Mouse (Mus musculus) ZHBTc4 (cell line): ENCODE results near the gene Nfkbil1.
A peak's percentile ranks its signal among the peaks of the same experiment; 100 is the strongest.

Experiments used
- DNase-seq: peaks from one replicate; pipeline ENCODE4 v3.0.0-alpha.2; 2011; ENCODE audit warnings: low read depth, low spot score

The Nfkbil1 gene

DNA sequence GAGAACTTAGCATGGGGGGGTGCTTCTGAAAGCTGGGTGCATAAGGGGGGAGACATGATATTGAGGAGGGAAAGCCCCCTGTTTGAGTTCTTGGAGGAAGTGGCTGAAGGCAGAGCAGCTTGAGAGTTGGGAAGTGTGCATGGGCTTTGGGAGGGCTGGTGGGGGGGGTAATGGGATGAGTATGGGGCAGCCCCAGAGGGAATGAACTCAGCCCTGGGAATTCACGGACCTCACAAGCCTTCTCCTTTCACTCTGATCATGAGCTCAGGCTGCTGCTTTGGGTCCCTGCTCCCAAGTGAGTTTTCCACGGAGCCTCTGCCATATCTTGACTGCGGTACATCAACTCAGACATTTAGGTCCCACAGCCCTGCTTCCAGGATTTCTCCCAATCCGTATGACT lies 33.1 kb downstream of the Nfkbil1 start:
- DNase-seq: no peak

- DNase-seq: no peak
Observed at GRCm38 (mm10) chr17:35201787-35202186, 33.8 kb downstream of the Nfkbil1 start, which contains the start of gene Tnf. Tnf (minus strand) TSS chr17:35202007.

GRCm38 (mm10) chr17:35201128-35201527 lies 34.5 kb downstream of the Nfkbil1 start:
- no peak for DNase-seq

- no peak for DNase-seq
Observed at GRCm38 (mm10) chr17:35200398-35200797, 35.2 kb downstream of the Nfkbil1 start.

- DNase-seq: peak; percentile 52
Observed at GRCm38 (mm10) chr17:35198946-35199345, 36.6 kb downstream of the Nfkbil1 start.

- DNase-seq: no peak
Observed at GRCm38 (mm10) chr17:35198029-35198428, 37.6 kb downstream of the Nfkbil1 start.

- DNase-seq: no peak
Observed at GRCm38 (mm10) chr17:35197126-35197525, 38.5 kb downstream of the Nfkbil1 start.

- no peak for DNase-seq
Observed at GRCm38 (mm10) chr17:35196321-35196641, 39.3 kb downstream of the Nfkbil1 start.

- peak; percentile 88 for DNase-seq
Observed at GRCm38 (mm10) chr17:35195631-35196320, 39.8 kb downstream of the Nfkbil1 start.

DNA sequence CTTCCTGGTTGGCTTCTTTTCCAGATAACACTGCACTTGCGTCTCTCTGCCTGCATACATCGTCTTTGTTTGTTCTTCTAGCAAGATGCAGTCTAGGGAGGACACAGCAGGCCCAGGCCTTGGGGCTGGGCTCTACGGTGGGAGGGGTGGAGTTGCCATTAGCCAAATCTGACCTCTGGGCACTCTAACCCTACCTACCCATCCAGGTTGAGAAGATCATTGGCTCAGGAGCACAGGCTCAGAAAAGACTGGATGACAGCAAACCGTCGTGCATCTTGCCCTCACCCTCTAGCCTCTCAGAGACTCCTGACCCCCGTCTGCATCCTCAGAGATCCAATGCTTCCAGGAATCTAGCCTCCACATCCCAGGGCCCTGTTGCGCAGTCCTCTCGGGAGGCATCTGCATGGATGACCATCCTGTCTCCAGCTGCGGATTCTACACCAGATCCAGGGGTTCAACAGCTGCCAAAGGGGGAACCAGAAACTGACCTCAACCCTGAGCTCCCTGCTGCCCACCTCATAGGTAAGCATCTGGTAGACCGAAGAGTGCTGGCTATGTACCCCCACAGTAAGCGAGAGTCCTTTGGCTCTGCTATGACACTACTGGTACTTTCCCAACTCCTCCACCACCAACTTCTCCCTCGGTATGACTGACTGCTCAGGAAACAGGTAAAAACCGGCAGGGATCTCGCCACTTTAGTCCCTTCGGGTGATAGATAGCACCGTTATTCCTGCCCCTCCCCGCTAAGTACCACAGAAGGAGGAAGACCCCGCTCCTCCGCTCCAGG lies 40.6 kb downstream of the Nfkbil1 start:
- DNase-seq: no peak

DNA sequence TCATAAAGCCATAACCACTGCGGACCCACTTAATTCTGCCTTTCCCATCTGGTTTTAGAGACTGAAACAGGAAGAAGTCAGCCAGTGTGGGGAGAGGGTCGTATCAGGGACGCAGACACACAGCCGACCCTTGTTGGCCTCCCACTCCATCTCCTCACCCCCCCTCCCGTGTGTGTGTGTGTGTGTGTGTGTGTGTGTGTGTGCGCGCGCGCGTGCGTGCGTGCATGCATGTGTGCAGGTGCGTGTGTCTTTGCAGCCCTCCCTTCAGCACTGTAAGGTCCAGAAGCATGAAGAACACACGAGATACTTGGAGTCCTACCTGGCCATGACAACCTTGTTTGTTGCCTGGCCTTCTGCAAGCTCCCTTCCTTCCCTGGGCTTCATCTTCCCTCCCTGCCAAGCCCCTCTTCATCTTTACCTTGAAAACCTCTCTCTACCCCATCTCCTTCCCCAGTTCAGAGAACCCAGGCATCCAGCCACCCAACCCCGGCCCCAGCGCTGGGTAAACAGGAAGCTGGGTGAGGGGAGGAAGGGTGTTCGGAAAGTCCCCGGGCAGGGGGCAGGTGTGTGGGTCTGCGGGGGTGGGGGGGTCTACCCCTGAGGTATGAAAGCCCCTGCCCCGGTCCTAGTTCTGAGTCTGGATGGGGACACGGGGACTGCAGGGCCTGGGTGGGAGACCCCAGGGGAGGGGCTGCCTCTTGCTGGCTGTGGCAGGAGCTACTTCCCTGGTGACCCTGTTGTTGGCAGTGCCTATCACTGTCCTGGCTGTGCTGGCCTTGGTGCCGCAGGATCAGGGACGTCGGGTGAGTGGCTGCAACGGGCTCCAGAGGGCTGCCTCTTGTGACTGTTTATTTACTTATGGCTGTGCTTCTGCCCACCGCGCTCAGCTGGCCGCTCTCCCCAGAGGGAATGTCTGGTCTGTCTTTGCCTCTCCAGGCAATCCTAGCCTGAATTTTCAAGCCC lies 41.4 kb downstream of the Nfkbil1 start, which contains the start of gene Ltb:
TSS of gene Ltb (plus strand) at position 559 of the 963 bp plus-strand sequence.
- no peak for DNase-seq

- DNase-seq: no peak
Observed at GRCm38 (mm10) chr17:35192924-35193323, 42.7 kb downstream of the Nfkbil1 start.

- DNase-seq: peak; percentile 50
Observed at GRCm38 (mm10) chr17:35191723-35192122, 43.9 kb downstream of the Nfkbil1 start.

DNA sequence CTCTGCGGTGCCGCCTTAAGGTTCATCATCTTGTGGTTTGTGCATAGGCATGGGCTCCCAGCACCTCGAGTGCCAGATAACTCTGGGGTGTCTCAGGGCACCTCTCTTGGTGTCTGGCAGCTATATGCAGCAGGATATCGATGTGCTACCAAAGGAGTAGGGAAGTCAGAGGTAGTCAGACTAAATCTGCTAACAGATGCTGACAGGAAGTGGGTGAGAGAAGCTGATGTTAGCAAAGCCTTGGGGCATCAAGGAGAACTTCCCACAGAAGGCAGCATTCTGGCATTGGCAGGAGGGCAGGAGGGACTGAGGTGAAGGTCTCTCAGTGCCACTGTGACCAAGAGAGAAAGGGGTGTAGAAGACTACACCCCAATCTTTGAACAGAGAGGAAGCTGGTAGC lies 45.5 kb downstream of the Nfkbil1 start:
- DNase-seq: no peak

DNA sequence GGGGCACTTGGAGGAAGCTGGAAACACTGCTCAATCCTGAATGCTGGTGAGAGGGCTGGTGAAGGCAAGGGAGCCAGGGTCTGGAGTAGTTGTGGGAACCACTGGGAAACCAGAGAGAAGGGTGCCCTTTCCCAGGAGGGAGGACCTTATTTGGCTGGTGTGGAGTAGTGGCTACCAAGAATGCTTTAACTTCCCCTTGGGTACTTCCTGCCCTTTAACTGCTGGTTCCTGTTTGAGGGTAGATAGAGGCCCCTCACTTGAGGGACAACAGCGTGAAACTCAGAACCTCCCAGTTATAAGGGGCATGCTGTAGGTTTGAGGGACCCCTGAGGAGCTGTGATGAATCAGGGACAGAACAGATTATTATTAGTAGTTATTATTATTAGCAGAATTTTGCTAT lies 46.4 kb downstream of the Nfkbil1 start:
- no peak for DNase-seq

DNA sequence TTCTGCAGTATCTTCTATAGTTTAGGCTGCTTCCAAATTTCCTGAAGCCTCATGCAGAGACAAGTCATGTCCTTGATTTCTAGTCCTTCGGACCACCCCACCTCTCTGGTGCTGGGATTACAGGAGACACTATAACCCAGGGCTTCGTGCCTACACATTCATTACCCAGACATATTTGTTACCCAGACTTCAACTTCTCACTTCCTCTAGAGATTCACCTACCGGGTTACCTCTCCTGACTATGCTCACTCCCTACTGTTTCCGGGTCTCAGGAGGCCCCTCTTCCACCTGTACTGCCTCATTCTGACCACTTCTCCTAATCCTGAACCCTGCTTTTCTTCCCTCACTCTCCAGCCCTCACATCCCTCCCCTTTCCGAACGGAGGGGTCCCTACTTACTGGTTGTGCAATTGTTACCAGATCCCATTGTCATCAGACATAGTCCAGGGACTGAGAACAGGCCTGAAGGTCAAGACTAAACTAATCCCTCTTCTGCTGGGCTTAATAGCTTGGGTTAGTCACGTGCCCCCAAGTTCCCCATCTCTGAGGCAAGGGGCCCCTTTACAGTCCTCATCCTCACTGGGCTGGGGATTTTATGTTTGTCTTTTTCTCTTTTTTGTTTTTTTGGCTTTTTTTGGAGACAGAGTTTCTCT lies 47.5 kb downstream of the Nfkbil1 start, which contains the start of gene Lst1:
TSS of gene Lst1 (minus strand) at position 481 of the 652 bp plus-strand sequence.
- DNase-seq: no peak

GRCm38 (mm10) chr17:35187345-35187744 lies 48.2 kb downstream of the Nfkbil1 start:
- no peak for DNase-seq

DNA sequence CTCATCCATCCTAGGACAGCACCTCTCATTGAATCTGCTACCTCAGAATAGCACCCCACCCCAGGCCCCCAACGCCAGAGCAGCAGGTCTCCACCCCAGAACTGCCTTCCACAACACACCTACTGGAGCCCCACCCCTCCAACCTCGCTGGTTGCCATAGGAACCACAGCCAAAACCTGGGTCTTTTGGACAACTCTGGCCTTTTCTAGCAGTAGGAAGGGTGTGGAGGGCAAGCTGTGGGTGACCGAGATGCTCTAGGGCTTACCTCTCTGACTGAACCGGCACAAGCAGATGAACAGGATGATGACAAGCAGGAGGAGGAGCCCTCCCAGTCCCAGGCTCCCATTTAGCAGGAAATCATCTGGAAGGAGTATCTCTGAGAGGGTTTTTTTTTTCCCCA lies 48.9 kb downstream of the Nfkbil1 start:
- DNase-seq: peak; percentile 92

DNA sequence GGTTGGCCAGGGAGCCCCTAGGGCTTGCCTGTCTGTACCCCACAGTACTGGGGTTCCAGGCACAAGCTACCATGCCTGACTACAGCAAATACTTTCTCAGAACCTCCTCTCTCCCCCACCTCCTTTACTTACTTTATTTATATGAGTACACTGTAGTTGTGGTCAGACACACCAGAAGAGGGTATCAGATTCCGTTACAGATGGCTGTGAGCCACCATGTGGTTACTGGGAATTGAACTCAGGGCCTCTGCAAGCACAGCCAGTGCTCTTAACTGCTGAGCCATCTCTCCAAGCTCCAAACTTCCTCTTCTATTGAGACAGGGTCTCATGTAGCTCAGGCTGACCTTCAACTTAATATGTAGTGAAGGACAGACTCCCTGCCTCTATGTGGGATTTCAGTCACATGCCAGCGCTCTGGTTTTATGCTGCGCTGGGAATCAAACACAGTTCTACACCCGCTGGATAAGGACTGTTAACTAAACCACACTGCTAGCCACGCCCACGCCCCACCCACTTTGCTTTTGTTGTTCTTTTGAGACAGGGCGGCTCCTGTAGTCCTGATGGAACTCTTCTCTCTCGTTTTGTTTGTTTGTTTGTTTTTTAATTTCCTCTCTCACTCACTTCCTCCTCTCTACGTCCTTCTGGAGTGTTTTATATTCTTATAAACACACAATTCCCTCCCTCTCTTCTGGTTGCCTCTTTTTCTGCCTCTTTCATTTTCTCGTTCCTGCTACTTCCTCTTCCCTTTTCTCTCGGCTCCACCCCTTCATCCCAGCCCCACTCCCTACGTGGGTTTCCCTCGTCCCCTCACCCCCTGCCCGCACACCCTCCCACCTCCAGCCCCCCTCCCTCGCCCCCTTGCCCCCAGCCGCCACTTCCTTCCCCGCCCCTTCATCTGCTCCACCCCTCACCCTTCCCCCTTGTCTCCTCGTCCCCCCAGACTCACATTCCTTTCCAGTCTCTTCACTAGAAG lies 49.7 kb downstream of the Nfkbil1 start:
- peak; percentile 93 for DNase-seq

- no peak for DNase-seq
Observed at GRCm38 (mm10) chr17:35180093-35180492, 55.5 kb downstream of the Nfkbil1 start.
